Mouse (Mus musculus) left cerebral cortex, postnatal 36 days (tissue): ENCODE results near the gene Gm4353. TPM values are rescaled to one million over a fixed set of nuclear protein-coding genes. Genes with fewer than 3 reads are reported as not detected.
A peak's percentile ranks its signal among the peaks of the same experiment; 100 is the strongest.
"Not testable (repeated sequence)": the region's sequence is repeated elsewhere in the genome, so short reads cannot be mapped to it uniquely, and the experiment has no call there.

Source experiments
- DNase-seq, 2 experiments: peaks; one replicate each; pipeline ENCODE4 v3.0.0; 2021 to 2022; ENCODE audit warnings: low spot score in 2 of 2, mixed read lengths in 1 of 2
- intact Hi-C: fragments of 180-260 bp; cut with DNase I; formaldehyde crosslinking; loops from one replicate; pipeline ENCODE4 v1.15.1; 2025
- total RNA-seq, 2 experiments: library from RNA; stranded (reverse); gene quantifications; 2 replicates each; pipeline ENCODE4 v1.2.3; 2021

Gene Gm4353
- total RNA-seq = 1 to 10 TPM; 2.6 to 4.7 TPM

GRCm38 (mm10) chr7:116084366-116084765 is at the start of gene Gm4353:
TSS of gene Gm4353 (minus strand) at chr7:116084635.
- DNase-seq, intact Hi-C loops: not testable (repeated sequence)

- intact Hi-C loops = loop anchor here (10.0 kb wide), 1 partner anchor 193 kb away; no protein-coding TSS in a partner anchor
- DNase-seq = peak; percentile 64 to 78
These were observed 47.6 kb upstream of the Gm4353 start for GRCm38 (mm10) chr7:116132078-116132477.

GRCm38 (mm10) chr7:116131390-116131789 is 47.0 kb upstream of the Gm4353 start:
- DNase-seq = no peak

GRCm38 (mm10) chr7:116129374-116129773 is 44.9 kb upstream of the Gm4353 start:
- intact Hi-C loops = no loop called here
- no peak for DNase-seq

More at GRCm38 (mm10) chr7:116131390-116131789, 47.0 kb upstream of the Gm4353 start:
- intact Hi-C loops = loop anchor here (10.0 kb wide), 1 partner anchor 193 kb away; no protein-coding TSS in a partner anchor

DNA sequence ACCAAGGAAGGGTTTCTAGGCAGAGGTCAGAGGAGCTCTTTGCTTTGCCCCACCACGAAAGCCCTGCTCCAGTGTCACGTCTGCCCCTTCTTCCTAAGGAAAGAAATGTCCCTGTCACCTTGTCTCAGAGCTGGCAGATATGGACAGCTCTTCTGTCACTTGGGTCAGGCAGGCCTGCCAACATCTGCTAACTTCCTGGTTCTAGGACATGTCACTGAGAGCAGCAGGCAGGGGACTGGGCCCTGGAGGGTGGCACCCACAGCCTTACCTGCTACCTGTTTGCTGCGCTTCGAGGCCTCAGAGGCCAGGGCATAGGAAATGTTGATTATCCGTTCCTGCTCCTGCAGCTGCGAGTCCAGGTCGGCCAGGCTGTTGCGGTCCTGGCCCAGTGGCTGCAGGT is 43.9 kb upstream of the Gm4353 start:
- intact Hi-C loops = no loop called here
- DNase-seq = no peak

- intact Hi-C loops = no loop called here
- no peak for DNase-seq
These were observed 42.6 kb upstream of the Gm4353 start for GRCm38 (mm10) chr7:116127052-116127451.

- intact Hi-C loops = no loop called here
These were observed 41.2 kb upstream of the Gm4353 start for GRCm38 (mm10) chr7:116125671-116126070.

DNA sequence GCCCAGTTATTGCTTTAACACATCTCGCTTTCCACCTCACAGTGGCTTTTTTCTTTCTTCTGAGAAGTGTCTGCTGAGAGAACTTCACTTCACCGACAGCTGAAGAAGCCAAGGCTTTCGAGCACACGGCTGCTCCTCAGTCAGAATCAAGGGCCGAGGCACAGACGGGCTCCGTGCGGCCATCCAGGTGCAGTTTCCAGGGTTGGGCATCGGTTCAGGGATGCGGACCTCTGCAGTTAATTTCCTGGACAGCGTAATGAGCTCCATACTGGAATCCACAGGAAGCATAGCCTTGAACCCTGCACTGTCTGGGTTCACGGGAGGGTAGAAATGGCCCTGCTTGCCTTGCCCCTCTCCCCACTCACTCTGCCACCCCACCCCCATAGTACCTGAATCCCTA is 39.6 kb upstream of the Gm4353 start:
- intact Hi-C loops = no loop called here
- DNase-seq = no peak

More at GRCm38 (mm10) chr7:116125671-116126070, 41.2 kb upstream of the Gm4353 start:
- no peak for DNase-seq

DNA sequence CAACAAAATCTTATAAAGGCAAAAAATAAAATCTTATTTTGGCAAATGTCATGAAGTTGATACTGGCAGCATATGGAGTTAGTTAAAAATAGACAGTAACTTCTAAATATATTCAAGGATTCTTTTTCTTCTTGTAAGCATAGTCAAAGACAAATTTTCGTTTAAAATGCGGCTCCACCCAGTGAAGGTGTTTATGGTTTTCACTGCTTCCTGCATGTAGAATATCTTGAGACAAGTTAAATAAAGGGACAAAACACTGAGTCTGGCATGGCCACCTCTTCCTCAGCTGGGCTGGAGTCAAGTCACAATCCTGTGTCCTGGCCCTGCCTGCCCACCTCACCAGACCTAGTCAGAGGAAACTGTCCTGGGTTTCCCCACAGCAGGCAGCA is 39.2 kb upstream of the Gm4353 start:
- peak; percentile 18 for DNase-seq
- intact Hi-C loops = no loop called here

DNA sequence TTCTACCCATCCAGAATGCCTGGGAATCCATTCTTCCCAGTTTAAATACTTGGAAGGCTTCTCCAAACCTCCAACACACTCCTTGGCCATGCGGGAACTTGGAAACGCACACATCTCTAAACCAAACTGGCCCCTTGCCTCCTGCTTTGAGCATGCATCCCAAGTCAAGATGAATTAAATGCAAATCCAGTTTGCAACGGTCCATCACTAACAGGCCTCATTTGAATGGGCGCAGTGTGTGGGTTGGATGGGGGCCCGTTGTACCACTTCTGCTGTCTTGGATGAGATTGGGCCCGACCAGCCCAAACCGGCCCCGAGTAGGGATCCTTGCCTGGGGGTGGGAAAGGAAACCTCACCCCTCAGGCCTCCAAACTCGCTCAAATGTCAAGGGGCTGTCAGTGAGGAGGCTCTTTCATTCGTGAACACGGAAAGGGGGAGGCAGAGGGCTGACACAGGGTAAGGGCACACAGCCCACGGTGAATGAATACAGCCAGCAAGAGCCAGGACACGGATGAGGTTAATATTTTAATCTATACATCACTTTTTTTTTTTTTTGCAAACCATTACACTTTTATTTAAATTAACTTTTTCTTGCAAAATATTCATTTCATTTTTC is 38.7 kb upstream of the Gm4353 start:
- intact Hi-C loops = no loop called here
- DNase-seq = peak in 1 of 2 experiments; percentile 28

- DNase-seq = no peak
- intact Hi-C loops = no loop called here
These were observed 36.8 kb upstream of the Gm4353 start for GRCm38 (mm10) chr7:116121202-116121601.

GRCm38 (mm10) chr7:116120737-116121136 is 36.3 kb upstream of the Gm4353 start:
- DNase-seq = no peak
- intact Hi-C loops = no loop called here

GRCm38 (mm10) chr7:116119306-116119857 is 34.9 kb upstream of the Gm4353 start:
- intact Hi-C loops = no loop called here
- no peak for DNase-seq

DNA sequence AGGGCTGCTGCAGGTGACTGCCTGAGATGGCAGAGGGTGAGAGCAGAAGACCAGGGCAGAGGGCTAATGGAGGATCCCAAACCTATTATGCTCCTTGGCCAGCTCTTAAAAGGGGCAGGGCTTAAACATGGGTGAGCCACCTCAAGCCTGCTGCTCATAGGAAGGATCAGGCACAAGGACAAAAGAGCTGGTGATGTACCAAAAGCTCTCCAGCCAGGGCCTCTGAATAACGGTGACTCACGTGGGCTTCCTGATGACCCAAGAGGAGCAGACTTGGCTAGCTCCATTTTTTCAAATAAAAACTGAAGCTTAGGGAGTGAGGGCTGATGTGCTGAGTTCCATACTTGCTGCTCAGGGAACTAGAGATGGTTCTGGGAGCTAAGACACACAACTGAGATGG is 31.6 kb upstream of the Gm4353 start:
- intact Hi-C loops = no loop called here
- DNase-seq = no peak

- DNase-seq = no peak
- intact Hi-C loops = no loop called here
These were observed 30.9 kb upstream of the Gm4353 start for GRCm38 (mm10) chr7:116115216-116115930.

DNA sequence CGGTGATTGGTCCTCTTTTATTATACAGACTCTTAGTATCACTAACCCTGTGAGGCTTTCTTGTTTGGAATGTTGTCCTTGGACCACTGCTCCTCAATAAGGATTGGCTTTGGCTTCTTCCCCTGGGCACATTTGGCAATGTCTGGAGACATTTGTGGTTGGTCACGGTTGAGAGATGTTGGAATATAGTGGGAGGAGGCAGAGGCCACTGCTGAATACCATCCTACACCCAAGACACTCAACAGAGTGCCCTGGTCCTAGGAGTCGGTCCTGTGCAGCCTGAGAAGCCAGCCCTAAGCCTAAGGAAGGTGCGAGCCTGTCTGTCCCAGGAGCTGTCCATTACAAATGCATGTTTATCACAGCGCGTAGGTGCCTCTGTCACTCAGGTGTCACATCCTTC is 27.1 kb upstream of the Gm4353 start:
- DNase-seq = no peak
- intact Hi-C loops = no loop called here

GRCm38 (mm10) chr7:116110661-116111060 is 26.2 kb upstream of the Gm4353 start:
- intact Hi-C loops = no loop called here
- no peak for DNase-seq

GRCm38 (mm10) chr7:116103091-116103490 is 18.7 kb upstream of the Gm4353 start:
- no peak for DNase-seq
- intact Hi-C loops = no loop called here

DNA sequence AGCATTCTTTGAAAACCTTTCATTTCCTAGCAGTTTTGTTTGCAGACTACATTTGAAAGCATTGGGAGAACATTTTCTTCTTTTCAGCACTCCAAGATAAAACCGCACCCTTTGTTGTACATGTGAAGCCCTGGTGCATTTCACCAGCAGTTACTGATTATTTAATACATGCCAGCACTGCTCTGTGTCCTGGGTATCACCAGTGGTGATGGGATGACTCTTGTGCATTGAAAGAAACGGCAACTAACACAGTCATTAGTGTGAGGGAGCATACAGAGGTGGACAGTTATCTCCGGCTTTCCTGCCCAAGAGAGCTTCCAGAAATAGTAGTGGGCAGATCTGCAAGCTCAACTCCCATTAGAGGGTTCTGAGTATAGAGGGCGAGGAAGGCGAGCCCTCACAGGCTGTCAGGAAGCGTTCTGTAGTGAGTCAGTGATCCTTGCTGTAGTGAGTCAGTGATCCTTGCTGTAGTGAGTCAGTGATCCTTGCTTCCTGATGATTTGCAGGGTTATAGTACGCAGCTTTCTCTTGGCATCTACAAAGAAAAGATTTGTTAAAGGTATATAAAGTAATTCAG is 15.6 kb upstream of the Gm4353 start:
- intact Hi-C loops = no loop called here
- DNase-seq = no peak

- intact Hi-C loops = no loop called here
These were observed 9.0 kb upstream of the Gm4353 start for GRCm38 (mm10) chr7:116093466-116093850.

More at GRCm38 (mm10) chr7:116093466-116093850, 9.0 kb upstream of the Gm4353 start:
- no peak for DNase-seq
